Mouse (Mus musculus) small intestine, adult 2 months (tissue): ENCODE measurements around the gene Myo18a.

Experiments used
- CTCF ChIP-seq: fragments of 200-500 bp; IDR thresholded peaks from 2 replicates; pipeline ENCODE4 v1.5.1; 2012; ENCODE audit warnings: low read depth, mild to moderate bottlenecking, control low read depth, inconsistent platforms, low read length, moderate library complexity, mixed read lengths; ENCODE audit not compliant: insufficient replicate concordance, insufficient read length; ENCODE audit errors: extremely low read depth
- POLR2A ChIP-seq: fragments of 200-500 bp; IDR thresholded peaks from 2 replicates; pipeline ENCODE4 v1.6.1; 2012; ENCODE audit warnings: low read depth, mild to moderate bottlenecking, control low read depth, inconsistent platforms, low read length, moderate library complexity

DNA sequence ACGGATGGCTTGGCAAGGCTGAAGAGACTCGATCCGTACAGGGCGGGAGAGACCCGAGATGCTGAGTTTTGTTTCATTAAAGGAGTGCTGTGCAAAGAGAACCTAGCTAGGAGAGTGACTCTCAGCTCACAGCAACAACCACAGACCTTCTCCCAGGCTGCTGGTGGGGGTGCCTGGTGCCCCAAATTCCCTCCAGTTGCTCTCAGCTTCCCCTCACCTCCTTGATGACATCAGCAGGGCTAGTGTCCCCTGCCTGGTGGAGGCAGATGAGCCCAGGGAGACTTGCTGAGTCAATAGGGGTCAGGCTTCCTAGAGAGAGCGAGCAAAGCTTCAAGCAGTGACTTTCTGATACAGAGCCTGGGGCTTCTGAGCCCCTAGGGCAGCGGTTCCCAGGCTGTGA, 109.6 kb downstream of the Myo18a start:
- no peak for TF ChIP-seq CTCF
- TF ChIP-seq POLR2A, result no peak
